Mouse (Mus musculus) forebrain, embryonic 12.5 days (tissue): ENCODE data around the gene Igsf10. TPM values are rescaled to one million over a fixed set of nuclear protein-coding genes. Genes with fewer than 3 reads are reported as not detected.
"Not testable (repeated sequence)": the region's sequence is repeated elsewhere in the genome, so short reads cannot be mapped to it uniquely, and the experiment has no call there.

Experiments used
- ATAC-seq: fragments of 200-750 bp; cut with Nextera tagmentation; 2 replicates; pipeline ENCODE4 v1.8.0; 2017; ENCODE audit warnings: moderate TSS enrichment; ENCODE audit not compliant: low FRiP score
- H3K27ac ChIP-seq: fragments of 300-500 bp; sonication (generic); 2 replicates; pipeline ENCODE4 v1.5.1; 2016; ENCODE audit warnings: mild to moderate bottlenecking
- H3K27me3 ChIP-seq: fragments of 300-500 bp; sonication (generic); 2 replicates; pipeline ENCODE4 v1.6.1; 2016; ENCODE audit warnings: mild to moderate bottlenecking
- H3K36me3 ChIP-seq: fragments of 300-500 bp; sonication (generic); replicated peaks from 2 replicates; pipeline ENCODE4 v1.6.1; 2016; ENCODE audit warnings: mild to moderate bottlenecking
- H3K4me1 ChIP-seq: fragments of 300-500 bp; sonication (generic); 2 replicates; pipeline ENCODE4 v1.6.1; 2016
- H3K4me2 ChIP-seq: fragments of 300-500 bp; sonication (generic); 2 replicates; pipeline ENCODE4 v1.6.1; 2016; ENCODE audit warnings: mild to moderate bottlenecking, moderate library complexity
- H3K4me3 ChIP-seq: fragments of 300-500 bp; sonication (generic); replicated peaks from 2 replicates; pipeline ENCODE4 v1.5.1; 2016; ENCODE audit warnings: mild to moderate bottlenecking
- H3K9ac ChIP-seq: fragments of 300-500 bp; sonication (generic); 2 replicates; pipeline ENCODE4 v1.6.1; 2016; ENCODE audit warnings: mild to moderate bottlenecking
- H3K9me3 ChIP-seq: fragments of 300-500 bp; sonication (generic); 2 replicates; pipeline ENCODE4 v1.6.1; 2016
- WGBS: fragments of 180-500 bp; shearing (Covaris S2); methylation state at CpG from one replicate; pipeline ENCODE4 v1.1.7; 2016; 5-methylcytosine and 5-hydroxymethylcytosine counted together
- polyA plus RNA-seq: library from polyadenylated mRNA; unstranded; fragments of >200 nt; fragmentation: Nextera tagmentation; extraction: Ambion mirVana; gene quantifications from 2 replicates; pipeline ENCODE4 v1.2.1, GENCODE M21; 2016

Igsf10 gene
- 3.7 and 4.1 TPM in 2 replicates for polyA plus RNA-seq

DNA sequence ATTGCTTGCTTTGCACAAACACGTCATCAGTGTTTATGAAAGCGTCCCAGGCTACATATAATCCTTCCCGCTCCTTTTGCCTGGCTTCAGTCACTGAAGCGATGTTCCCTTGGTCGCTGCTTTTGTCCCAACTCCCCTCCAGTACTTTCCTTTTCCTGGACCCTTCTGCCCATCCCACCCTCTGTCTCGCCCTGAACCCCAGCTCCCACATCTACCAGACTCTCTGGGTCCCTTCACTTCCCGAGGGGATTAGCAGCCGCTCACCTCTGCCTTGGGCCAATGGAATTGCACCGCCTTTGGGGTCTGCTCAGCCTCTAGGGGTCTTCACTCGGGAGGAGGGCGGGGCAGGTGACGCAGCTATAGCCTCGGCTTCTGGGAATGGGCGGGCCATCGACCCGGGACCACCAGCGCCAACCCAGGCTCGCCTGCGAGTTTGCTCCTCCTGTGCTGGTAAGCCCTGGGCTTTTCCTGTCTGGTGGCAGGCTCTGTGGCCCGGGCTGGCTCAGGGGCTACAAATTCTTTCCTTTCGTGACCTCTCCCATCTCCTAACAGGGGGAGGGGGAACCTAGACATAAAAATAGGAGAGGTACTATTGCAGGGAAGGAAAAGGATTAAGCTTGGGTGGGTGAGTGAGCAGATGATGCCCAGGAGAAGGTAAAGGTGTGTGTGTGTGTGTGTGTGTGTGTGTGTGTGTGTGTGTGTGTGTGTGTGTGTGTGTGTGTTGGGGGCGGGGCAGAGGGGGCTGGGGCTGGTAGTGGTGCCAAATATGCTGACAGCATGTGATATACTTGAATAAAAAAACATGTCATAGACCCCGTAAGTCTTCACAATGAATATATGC is at the start of gene Igsf10:
Gene Igsf10, minus strand, starts transcription at position 330 of the 841 bp plus-strand sequence.
- H3K27ac ChIP-seq: 0 out of 2 replicates have a peak within 1 kb of the TSS, but pooled peaks have one; percentile 50
- 3% methylated on average over 22 of the region's 23 CpGs for WGBS
- peak; percentile 96 for ATAC-seq

GRCm38 (mm10) chr3:59385553-59385952 is 41.4 kb upstream of the Igsf10 start:
- Histone ChIP-seq H3K4me3 (no peak overlapping the region), H3K4me1 (no peaks in the 10 kb centered on the region), H3K36me3 (no peaks in the 10 kb centered on the region), H3K4me2 (no peak overlapping the region), H3K27me3 (no peaks in the 10 kb centered on the region), H3K9ac (no peak overlapping the region), H3K9me3 (no peaks in the 10 kb centered on the region), H3K27ac (no peak overlapping the region)
- WGBS: 88% methylated on average over 1 of the region's 1 CpGs
- ATAC-seq: no peak

More for the DNA sequence above, at the start of gene Igsf10:
- no peaks in the 10 kb centered on the region for H3K9me3 ChIP-seq
- peak within 1 kb of the TSS; percentile 63 for H3K9ac ChIP-seq
- peak within 1 kb of the TSS; percentile 58 for H3K4me3 ChIP-seq
- no peaks in the 10 kb centered on the region for H3K36me3 ChIP-seq
- peaks cover 8% of the 10 kb centered on the region; the same call in 1 of the 2 replicates for H3K4me1 ChIP-seq
- H3K27me3 ChIP-seq: no peaks in the 10 kb centered on the region
- H3K4me2 ChIP-seq: peak within 1 kb of the TSS; percentile 67

- Histone ChIP-seq H3K9me3 (no peaks in the 10 kb centered on the region), H3K27me3 (no peaks in the 10 kb centered on the region), H3K36me3 (no peaks in the 10 kb centered on the region), H3K27ac (no peak overlapping the region), H3K4me3 (no peak overlapping the region), H3K4me1 (no peaks in the 10 kb centered on the region), H3K9ac (no peak overlapping the region), H3K4me2 (no peak overlapping the region)
- 86% methylated on average over 3 of the region's 3 CpGs for WGBS
- no peak for ATAC-seq
These were observed 40.8 kb upstream of the Igsf10 start for GRCm38 (mm10) chr3:59385000-59385399.

GRCm38 (mm10) chr3:59384321-59384720 is 40.1 kb upstream of the Igsf10 start:
- Histone ChIP-seq H3K4me1 (no peaks in the 10 kb centered on the region), H3K27ac (no peak overlapping the region), H3K4me2 (no peak overlapping the region), H3K36me3 (no peaks in the 10 kb centered on the region), H3K9ac (no peak overlapping the region), H3K9me3 (no peaks in the 10 kb centered on the region), H3K4me3 (no peak overlapping the region), H3K27me3 (no peaks in the 10 kb centered on the region)
- ATAC-seq: no peak
- WGBS: 62% methylated on average over 2 of the region's 2 CpGs

DNA sequence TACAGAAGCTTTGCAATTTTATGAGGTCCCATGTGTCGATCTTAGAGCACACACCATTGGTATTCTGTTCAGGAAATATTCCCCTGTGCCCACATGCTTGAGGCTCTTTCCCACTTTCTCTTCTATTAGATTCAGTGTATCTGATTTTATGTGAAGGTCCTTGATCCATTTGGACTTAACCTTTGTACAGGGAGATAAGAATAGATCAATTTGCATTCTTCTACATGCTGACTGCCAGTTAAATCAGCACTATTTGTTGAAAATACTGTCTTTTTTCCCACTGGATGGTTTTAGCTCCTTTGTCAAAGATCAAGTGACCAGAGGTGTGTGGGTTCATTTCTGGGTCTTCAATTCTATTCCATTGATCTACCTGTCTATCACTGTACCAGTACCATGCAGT is 34.6 kb upstream of the Igsf10 start:
- H3K27me3 ChIP-seq, H3K9me3 ChIP-seq, H3K4me3 ChIP-seq: not testable (repeated sequence)

GRCm38 (mm10) chr3:59361895-59362294 is 17.7 kb upstream of the Igsf10 start:
- no peak for ATAC-seq
- no peak overlapping the region for H3K27ac ChIP-seq
- no peak overlapping the region for H3K9ac ChIP-seq
- H3K4me3 ChIP-seq: no peak overlapping the region
- H3K36me3 ChIP-seq: no peaks in the 10 kb centered on the region
- H3K4me2 ChIP-seq: no peak overlapping the region
- H3K27me3 ChIP-seq: no peaks in the 10 kb centered on the region
- H3K9me3 ChIP-seq: no peaks in the 10 kb centered on the region
- whole genome bisulfite sequencing: 94% methylated on average over 1 of the region's 1 CpGs
- no peaks in the 10 kb centered on the region for H3K4me1 ChIP-seq

More for the DNA sequence above, 34.6 kb upstream of the Igsf10 start:
- not testable (repeated sequence) for H3K36me3 ChIP-seq, ATAC-seq, H3K4me1 ChIP-seq, H3K9ac ChIP-seq, H3K27ac ChIP-seq, H3K4me2 ChIP-seq
- 88% methylated on average over 1 of the region's 1 CpGs for WGBS

DNA sequence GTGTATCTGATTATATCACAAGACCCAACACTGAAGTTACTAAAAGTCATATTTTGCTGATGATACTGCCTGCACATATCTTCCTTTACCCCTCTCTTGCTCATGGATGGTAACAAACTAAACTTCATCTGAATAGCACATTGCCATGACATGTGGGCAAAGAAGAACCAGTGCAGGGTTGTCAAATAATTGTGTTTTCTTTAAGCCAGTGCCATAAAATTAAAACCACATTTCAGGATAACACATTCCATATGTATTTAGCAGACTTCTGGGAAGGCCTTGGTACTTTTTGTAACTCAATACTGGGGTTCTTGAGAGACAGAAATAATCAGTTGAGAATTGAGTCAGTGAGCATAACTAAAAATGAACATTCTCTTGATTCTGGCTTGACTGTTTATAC is 15.9 kb upstream of the Igsf10 start:
- Histone ChIP-seq H3K9ac (no peak overlapping the region), H3K4me3 (no peak overlapping the region), H3K4me2 (no peak overlapping the region), H3K4me1 (no peaks in the 10 kb centered on the region), H3K9me3 (no peaks in the 10 kb centered on the region), H3K27ac (no peak overlapping the region), H3K27me3 (no peaks in the 10 kb centered on the region), H3K36me3 (no peaks in the 10 kb centered on the region)
- ATAC-seq: no peak

DNA sequence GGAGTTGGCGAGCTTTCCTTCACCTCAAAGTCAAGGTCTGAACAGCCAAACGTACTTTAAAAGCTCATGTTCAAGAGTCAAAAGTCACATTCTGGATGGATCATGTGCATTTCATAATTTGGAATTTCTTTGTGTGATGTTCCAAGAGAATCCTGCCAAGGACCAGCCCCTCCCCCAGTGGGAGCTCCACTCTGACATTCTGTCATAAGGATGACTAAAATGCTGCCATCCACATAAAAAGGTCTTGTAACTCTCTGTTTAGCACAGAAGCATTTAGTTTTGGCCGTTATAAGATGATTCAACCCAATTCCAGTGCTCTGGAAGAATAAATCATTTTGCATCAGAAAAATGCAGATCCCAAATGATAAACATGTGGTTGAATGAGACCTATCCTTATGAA is 10.0 kb upstream of the Igsf10 start:
- Histone ChIP-seq H3K4me1 (no peaks in the 10 kb centered on the region), H3K27ac (no peak overlapping the region), H3K9ac (no peak overlapping the region), H3K36me3 (no peaks in the 10 kb centered on the region), H3K4me2 (no peak overlapping the region), H3K4me3 (no peak overlapping the region), H3K27me3 (no peaks in the 10 kb centered on the region), H3K9me3 (no peaks in the 10 kb centered on the region)
- WGBS: 88% methylated on average over 3 of the region's 3 CpGs
- ATAC-seq: no peak

DNA sequence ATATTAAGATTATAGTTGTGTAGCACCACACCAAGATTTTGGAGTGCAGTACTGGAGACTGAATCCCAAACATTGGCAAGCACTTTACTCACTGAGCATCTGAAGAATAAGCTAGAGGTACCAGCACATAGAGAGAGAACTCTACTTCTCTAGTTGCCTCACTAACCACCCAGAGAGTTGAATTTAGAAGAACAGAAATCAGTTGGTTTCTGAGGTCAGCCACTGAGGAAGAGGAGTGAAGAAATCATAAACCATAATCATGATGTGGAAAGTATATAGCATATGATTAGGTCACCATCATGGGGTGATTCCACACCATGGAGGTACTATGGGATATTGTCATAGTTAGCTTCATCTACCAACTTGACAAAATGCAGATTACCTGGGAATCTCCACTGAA is 7.6 kb upstream of the Igsf10 start:
- Histone ChIP-seq H3K4me1 (no peaks in the 10 kb centered on the region), H3K9ac (no peak overlapping the region), H3K36me3 (no peaks in the 10 kb centered on the region), H3K27me3 (no peaks in the 10 kb centered on the region), H3K9me3 (no peaks in the 10 kb centered on the region), H3K27ac (no peak overlapping the region), H3K4me2 (no peak overlapping the region), H3K4me3 (no peak overlapping the region)
- ATAC-seq: no peak

- Histone ChIP-seq H3K36me3 (no peaks in the 10 kb centered on the region), H3K4me2 (peak overlapping the region; percentile 67), H3K4me3 (peak overlapping the region; percentile 58), H3K9ac (no peak overlapping the region), H3K27me3 (no peaks in the 10 kb centered on the region), H3K27ac (no peak overlapping the region), H3K9me3 (no peaks in the 10 kb centered on the region), H3K4me1 (peaks cover 8% of the 10 kb centered on the region; the same call in 1 of the 2 replicates)
- ATAC-seq: no peak
- 77% methylated on average over 4 of the region's 4 CpGs for WGBS
These were observed 1.2 kb downstream of the Igsf10 start for GRCm38 (mm10) chr3:59343026-59343425.

GRCm38 (mm10) chr3:59341647-59342427 is 2.4 kb downstream of the Igsf10 start:
- H3K9me3 ChIP-seq: no peaks in the 10 kb centered on the region
- no peak overlapping the region for H3K4me3 ChIP-seq
- H3K27me3 ChIP-seq: no peaks in the 10 kb centered on the region
- H3K4me1 ChIP-seq: peaks cover 8% of the 10 kb centered on the region; the same call in 1 of the 2 replicates
- 86% methylated on average over 11 of the region's 11 CpGs for WGBS
- no peak overlapping the region for H3K27ac ChIP-seq
- ATAC-seq: no peak
- H3K4me2 ChIP-seq: no peak overlapping the region
- no peaks in the 10 kb centered on the region for H3K36me3 ChIP-seq
- no peak overlapping the region for H3K9ac ChIP-seq

GRCm38 (mm10) chr3:59328526-59328925 is 15.7 kb downstream of the Igsf10 start:
- Histone ChIP-seq H3K4me2 (no peak overlapping the region), H3K27ac (no peak overlapping the region), H3K4me3 (no peak overlapping the region), H3K9ac (no peak overlapping the region), H3K36me3 (peaks cover 3% of the 10 kb centered on the region; the same call in 1 of the 2 replicates), H3K4me1 (no peaks in the 10 kb centered on the region), H3K27me3 (no peaks in the 10 kb centered on the region), H3K9me3 (no peaks in the 10 kb centered on the region)
- ATAC-seq: no peak
- WGBS: 80% methylated on average over 2 of the region's 2 CpGs
